Mouse (Mus musculus) kidney, adult 8-10 months (tissue): ENCODE data around the gene Rbm14.

Experiments used
- DNase-seq, 2 experiments: peaks; one replicate each; pipeline ENCODE4 v3.0.0; 2022

The Rbm14 gene

DNA sequence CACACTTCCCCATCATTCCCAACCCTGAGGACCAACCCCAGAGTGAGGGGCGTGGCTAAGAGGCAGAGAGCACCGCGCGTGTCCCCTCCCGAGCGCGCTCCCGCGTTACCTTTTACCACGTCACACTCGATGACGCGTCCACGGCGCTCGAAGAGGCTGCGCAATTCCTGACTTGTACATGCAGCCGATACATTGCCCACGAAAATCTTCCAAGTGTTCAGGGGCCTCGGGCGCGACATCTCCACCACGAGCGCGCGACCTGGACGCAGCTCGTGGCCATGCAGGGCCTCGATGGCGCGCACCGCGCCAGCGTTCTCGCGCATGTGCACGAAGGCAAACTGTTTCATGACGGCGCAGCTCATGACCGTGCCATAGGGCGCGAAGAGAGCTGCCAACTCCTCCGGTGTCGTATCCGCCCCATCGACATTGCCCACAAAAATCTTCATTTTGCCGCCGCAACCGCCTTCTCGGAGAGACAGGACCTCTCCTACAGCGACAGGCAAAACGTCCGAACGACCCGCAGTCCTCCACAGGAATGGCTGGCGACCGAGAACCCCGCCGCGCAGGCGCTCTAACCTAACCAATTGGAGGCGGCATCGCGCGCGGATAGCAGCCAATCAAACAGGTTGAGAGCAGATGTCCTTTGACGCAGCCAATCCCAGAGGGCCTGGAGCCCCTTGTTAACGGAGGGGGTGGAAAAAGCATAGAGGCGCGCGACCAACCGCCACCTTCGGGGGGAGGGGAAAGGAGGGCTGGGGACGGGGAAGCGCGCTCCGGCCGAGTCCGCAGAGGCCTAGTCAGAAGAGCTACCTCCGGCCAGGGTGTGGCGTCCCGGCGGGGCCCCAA is at the start of gene Rbm14, which contains the start of gene Gm21992:
TSS of gene Rbm14 (minus strand) at position 572 of the 846 bp plus-strand sequence.
TSS of gene Gm21992 (minus strand) at position 550 of the 846 bp plus-strand sequence.
- peak; percentile 99 for DNase-seq

DNA sequence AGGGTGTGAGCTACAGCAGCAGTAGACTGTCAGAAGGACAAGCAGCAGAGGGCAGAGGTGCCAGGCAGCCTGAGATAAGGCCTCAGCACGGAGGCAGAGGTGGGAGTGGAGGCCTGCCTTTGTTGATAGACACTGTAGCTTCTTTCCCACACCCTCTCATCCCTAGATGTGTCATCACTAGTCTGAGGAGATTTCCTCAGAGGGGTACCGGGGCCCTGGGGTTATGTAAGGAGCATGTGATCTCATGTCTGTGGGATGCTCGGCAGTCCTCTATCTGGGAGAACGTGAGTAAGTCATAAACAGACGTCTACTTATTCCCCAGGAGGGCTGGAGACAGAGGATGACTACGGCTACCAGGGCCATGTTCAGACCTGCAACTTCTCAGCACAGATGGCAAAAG is 47.6 kb upstream of the Rbm14 start:
- no peak for DNase-seq

DNA sequence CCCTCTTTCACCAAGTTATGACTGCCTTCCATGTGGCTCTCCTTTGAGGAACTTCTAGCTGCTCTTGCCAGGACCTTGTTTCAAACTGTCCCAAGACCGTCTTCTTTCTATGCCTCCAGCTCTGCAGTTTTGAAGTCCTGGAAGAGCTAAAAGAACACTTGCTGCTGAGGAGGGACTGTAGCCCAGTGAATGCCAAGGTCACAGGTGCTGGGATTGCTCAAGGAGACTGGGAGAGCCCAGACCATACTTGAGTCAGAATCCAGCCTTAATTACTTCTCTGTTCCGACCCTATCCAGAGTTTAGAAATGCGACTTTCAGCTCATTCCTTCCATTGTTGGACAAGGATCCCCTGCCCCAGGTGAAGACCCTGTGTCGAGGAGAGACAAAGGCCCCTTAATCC is 44.5 kb upstream of the Rbm14 start:
- no peak for DNase-seq

DNA sequence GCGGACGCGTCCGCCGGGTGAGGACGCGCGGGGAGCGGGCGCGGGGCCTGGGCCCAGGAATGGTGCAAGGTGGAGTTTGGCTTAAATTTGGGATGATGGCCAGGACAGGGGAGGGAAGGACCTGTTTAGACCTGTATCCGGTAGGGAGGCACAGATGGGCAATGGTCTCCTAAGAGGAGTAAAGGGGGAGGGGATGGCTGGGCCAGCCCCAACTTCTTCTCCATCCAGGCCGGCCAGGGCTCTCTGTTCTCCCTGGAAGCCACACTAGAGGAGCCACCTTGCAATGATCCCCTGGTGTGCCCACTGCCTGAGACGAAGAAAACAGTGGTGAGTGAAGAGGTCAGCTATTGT is 44.0 kb upstream of the Rbm14 start:
- DNase-seq = peak in 1 of 2 experiments; percentile 15

DNA sequence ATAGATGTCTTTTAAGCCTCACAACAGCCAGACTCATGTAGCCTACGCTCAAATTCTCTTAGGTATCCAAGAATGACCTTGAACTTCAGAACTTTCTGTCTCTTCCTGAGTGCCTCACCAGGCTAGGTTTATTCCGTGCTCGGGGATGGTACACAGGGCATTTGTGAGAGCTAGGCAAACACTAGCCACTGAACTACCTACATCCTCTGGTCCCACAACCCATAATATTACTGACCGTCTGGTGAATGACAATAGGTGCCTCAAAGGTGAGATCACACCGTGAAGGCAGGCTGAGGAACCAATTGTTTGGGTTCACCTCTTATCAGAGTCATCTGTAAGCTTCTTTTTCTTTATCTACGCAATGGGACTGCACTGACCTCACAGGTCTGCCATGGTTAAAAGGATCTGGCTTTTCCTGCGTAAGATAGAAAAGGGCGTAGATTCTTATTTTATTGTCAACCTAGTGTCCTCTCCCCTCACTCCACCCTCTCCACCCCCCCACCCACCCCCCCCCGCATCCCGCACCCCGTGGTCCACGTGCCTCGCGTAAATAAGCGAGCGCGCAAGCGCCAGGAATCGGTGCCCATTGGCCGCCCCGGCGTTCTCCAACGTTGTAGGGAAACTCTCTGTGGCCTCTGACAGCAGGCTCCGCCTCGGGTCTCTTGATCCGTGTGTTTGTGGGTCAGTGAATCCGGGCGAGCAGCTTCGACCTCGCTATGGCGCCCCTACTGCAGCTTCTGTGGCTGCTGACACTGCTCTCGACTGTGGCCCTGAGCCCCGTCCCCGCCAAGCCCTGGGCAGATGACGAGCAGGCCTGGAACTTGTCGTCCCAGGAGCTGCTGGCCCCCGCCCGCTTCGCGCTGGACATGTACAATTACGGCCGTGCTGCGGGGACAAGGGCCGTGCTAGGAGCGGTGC is 43.4 kb upstream of the Rbm14 start, which contains the start of gene Ctsf:
TSS of gene Ctsf (plus strand) at position 579 of the 918 bp plus-strand sequence.
- DNase-seq = peak; percentile 94

- no peak for DNase-seq
These were observed 38.8 kb upstream of the Rbm14 start for GRCm38 (mm10) chr19:4850281-4850680.

DNA sequence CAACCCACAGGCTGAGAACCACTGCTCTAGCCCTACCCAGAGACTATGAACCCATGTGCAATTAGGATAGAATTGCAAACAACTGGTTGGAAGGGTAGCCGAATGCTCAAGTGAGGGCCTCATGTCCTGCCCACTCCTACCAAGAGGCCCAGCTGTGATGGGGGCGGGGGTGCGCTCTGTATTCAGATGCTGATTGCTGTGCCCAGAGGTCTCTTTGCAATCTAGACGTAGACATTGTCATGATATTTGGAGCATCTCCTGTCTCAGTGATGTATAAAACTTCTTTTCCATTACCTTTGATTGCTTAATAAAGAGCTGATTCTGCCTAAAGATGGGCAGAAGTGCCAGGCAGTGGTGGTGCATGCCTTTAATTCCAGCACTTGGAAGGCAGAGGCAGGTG is 38.4 kb upstream of the Rbm14 start:
- no peak for DNase-seq

GRCm38 (mm10) chr19:4847490-4847889 is 36.1 kb upstream of the Rbm14 start:
- peak; percentile 54 to 63 for DNase-seq

DNA sequence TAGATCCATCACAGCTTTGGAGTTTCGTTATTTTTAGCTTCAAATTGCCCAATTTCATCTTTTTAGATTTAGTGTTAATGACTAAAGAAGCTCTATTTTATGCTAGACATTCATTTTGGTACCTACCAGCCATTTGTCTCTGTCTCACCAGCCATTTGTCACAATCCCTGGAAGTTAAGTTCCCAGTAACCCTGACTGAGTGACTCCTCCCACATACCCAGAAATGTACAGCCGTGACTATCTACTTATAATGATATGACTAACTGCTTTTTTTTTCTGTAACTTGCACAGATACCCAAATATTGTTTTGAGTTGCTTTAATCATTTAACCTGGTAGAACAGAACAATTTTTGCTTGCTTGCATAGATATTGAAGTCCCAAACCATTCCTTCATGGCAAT is 34.4 kb upstream of the Rbm14 start:
- DNase-seq = no peak

DNA sequence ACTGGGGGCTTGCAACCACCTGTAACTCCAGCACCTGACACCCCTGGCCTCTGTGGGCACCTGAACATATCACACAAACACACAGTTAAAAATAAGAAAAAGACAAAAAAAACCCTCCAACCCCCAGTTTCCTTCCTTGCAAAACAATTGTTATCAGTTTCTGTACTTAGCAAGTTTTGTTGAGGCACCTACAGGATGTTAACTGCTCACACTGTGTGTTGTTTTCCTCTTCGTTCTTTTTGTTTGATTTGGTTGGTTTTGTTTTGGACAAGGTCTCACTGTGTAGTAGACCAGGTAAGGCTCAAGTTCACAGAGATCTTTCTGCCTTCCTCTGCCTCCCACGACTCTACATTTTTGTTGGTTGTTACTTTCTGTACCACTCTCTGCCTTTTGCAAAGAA is 31.2 kb upstream of the Rbm14 start:
- no peak for DNase-seq

- DNase-seq = no peak
These were observed 29.4 kb upstream of the Rbm14 start for GRCm38 (mm10) chr19:4840848-4841247.

GRCm38 (mm10) chr19:4839149-4839548 is 27.7 kb upstream of the Rbm14 start, which contains the start of the genes Ccs and Ccdc87:
TSS of gene Ccs (minus strand) at chr19:4839332.
TSS of gene Ccdc87 (plus strand) at chr19:4839366.
- peak; percentile 98 to 99 for DNase-seq

DNA sequence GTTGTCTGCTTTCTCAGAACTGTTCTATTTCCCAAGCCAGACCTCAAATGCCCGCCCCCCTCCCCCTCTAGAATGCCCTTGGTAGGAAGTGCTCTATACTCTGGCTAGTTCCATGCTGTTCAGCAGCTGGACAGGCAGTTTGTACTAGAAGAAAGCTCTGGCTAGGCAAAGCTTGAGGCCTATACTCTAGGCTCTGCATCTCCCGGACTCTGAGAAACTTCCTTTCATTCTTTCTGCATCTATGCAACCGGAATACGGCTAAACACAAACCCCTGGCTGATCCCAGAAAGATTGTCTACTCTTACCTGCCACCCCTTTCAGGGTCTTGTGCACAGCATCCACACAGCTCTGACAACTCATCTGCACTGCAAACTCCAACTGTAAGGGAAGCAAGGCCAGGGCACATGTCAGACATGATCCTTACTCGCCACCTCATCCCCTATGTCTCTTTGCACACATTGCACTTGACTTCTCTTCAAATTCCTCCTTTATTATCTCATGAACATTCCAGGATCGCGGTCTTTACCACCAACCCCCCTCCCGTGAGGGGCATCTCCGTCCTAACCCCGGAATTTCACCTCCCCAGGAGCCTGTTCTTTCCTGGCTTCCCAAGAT is 27.2 kb upstream of the Rbm14 start:
- no peak for DNase-seq

DNA sequence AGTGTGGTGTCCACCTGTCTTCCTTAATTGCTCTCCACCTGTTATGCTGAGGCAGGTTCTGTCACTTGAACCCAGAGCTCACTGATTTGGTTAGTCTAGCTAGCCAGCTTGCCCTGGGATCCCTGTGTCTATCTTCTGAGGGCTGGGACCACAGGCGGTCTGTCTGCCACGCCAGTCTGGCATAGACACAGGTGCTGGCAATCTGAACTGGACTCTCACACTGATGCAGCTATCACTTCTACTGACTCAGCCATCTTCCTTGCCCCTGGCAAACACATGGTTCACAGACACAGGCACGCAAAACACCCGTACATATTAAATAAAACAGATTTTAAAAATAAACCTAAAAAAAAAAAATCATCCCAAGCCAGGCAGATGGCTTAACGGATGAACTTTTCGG is 25.6 kb upstream of the Rbm14 start:
- DNase-seq = no peak

- peak; percentile 39 to 72 for DNase-seq
These were observed 24.7 kb upstream of the Rbm14 start for GRCm38 (mm10) chr19:4836096-4836495.

DNA sequence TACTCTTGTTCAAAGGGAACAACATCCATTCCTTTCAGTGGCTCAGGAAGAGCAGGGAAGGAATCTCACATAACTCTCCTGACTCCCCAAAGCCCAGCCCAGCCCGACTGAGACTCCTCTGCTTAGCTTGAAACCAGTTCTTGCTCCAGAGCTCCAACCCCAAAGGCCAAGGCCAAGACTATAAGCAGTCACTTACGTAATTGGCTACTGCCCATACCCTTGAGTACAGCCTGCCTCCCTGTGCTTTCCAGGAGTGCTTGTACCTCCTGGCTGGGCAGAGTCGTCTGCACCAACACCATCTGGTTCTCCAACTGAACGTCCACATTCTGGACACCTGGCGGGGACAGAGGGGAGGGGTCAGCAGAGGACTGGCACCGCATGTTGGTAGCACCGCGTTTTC is 22.5 kb upstream of the Rbm14 start:
- DNase-seq = no peak

GRCm38 (mm10) chr19:4829156-4829555 is 17.7 kb upstream of the Rbm14 start:
- peak; percentile 68 to 72 for DNase-seq

DNA sequence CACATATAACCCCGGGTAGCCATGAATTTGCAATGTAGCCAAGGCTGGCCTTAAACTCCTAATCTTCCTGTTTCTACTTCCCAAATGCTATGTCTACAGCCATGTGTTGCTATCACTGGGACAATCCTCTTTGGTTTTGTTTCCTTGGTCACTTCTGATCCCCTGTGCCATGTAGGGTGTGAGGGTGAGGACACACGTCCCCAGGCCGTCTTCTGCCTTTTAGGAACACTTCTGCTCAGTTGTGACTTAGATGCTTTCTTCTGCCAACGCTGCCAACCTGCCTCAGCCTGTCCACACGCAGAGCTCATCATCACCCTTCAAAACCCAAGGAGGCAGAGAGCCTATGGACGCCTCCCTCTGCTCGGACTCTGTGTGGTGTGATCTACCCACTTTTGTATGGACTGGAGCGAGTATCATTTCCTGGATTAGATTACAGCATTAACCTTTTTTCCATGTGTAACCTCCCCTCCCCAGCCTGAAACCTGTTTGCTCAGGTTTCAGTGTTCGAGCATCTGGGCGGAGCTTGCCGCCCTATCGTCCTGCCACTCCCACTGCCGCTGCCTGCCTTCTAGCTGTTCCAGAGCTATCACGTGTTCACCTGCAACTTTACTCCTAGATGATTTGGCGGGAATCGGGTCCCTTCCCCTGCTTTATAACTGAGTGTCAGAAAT is 17.1 kb upstream of the Rbm14 start:
- peak; percentile 61 to 73 for DNase-seq

DNA sequence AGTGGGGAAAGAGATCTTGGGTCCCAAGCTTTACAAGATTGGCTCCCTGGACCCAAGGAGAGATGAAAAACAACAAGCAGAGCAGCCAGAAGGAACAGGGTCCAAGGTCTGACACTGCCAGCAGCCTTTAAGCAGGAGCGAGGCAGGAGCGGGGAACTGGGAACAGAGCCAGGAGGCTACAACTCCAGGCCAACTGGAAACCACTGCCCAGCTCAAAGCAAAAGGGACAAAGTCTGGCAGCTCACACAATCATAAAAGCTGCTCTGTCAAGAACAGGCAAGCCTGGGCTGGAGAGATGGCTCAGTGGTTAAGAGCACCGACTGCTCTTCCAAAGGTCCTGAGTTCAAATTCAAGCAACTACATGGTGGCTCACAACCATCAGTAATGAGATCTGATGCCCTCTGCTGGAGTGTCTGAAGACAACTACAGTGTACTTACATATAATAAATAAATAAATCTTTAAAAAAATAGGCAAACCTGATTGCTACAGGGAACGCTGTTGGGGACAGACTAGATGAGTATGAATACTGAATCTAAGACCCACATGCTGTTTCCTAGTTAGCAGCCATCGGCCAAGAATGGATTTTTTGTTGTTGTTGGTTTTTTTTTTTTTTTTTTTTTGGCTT is 9.4 kb upstream of the Rbm14 start:
- DNase-seq = peak; percentile 96

DNA sequence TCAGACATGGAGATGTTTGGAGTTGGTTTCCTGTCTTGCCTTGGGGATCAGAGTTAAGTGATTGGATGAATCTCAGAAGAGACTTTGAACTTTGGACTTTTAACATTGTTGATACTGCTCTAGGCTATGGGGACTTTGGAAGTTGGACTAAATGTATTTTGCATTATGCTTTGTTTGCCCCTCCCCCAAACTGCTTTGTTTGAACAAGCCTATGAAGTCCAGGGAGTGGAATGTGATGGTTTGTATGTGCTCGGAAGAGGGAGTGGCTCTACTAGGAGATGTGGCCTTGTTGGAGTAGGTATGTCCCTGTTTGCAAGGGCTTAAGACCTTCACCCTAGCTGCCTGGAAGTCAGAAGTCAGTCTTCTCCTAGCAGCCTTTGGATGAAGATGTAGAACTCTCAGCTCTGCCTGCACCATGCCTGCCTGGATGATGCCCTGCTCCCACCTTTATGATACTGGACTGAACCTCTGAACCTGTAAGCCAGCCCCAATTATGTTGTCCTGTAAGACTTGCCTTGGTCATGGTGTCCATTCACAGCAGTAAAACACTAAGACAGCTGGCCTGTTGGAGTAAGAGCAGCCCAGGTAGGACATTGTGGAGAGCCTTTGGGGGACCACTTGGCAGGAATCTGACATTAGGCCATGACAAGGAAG is 5.9 kb upstream of the Rbm14 start:
- peak in 1 of 2 experiments; percentile 55 for DNase-seq

- DNase-seq = peak in 1 of 2 experiments; percentile 55
These were observed 1.6 kb upstream of the Rbm14 start for GRCm38 (mm10) chr19:4813015-4813414.
